Mouse (Mus musculus) testis, adult 2 months (tissue): ENCODE data around the gene Naf1.

Experiments used
- CTCF ChIP-seq: fragments of 200-500 bp; IDR thresholded peaks from 2 replicates; pipeline ENCODE4 v1.5.1; 2012; ENCODE audit warnings: low read depth, mild to moderate bottlenecking, inconsistent platforms, low read length, moderate library complexity; ENCODE audit not compliant: control insufficient read depth, insufficient read depth, insufficient replicate concordance
- POLR2A ChIP-seq: fragments of 200-500 bp; IDR thresholded peaks from 2 replicates; pipeline ENCODE4 v1.6.1; 2012; ENCODE audit warnings: low read depth, mild to moderate bottlenecking, inconsistent platforms, low read length, moderate library complexity; ENCODE audit not compliant: control insufficient read depth

DNA sequence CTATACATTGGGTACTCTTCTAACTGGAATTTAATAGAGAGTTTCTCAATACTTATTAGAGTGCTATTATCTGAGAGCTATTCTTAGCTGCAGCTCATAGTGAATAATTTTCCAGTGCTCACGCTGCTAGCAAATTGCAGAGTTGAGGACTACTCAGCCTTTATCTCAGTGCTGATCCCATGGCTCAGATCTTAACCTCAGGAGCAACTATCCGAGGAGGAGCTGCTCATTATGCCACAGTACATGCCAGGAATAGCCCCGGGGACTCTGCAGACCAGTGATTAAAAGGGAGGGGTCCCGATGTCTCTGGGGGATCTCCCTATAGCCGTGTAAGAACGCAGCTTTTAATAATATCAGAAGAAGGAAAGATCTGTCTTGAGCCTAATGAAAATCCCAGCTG, 50.7 kb downstream of the Naf1 start:
- TF ChIP-seq CTCF (no peak), POLR2A (no peak)
